Mouse (Mus musculus): ENCODE results near the gene Lrrc8a. TPM values are rescaled to one million over a fixed set of nuclear protein-coding genes. Genes with fewer than 3 reads are reported as not detected.
A peak's percentile ranks its signal among the peaks of the same experiment; 100 is the strongest.

The Lrrc8a gene
- polyA plus RNA-seq, 1 experiment from 2014 or later = 54.8 TPM

GRCm38 (mm10) chr2:30256616-30257350 is 19.3 kb downstream of the Lrrc8a start:
- no peak for ATAC-seq (ENCODE audit: low read depth)
- no peak overlapping the region for H3K4me2 ChIP-seq
- no peak overlapping the region for H3K4me3 ChIP-seq
- H3K36me3 ChIP-seq = peaks cover 83% of the 10 kb centered on the region
- H3K27me3 ChIP-seq = no peaks in the 10 kb centered on the region
- H3K9me3 ChIP-seq = no peaks in the 10 kb centered on the region
- H3K4me1 ChIP-seq (replicated peaks) = peaks cover 26% of the 10 kb centered on the region
- no peak overlapping the region for H3K27ac ChIP-seq (replicated peaks)
- no peak overlapping the region for H3K9ac ChIP-seq
- WGBS = 96% methylated on average over 30 of the region's 30 CpGs

GRCm38 (mm10) chr2:30257699-30258460 is 20.4 kb downstream of the Lrrc8a start:
- Histone ChIP-seq H3K4me3 (no peak overlapping the region), H3K4me2 (no peak overlapping the region), H3K27ac (replicated peaks) (no peak overlapping the region), H3K36me3 (peaks cover 84% of the 10 kb centered on the region), H3K9me3 (no peaks in the 10 kb centered on the region), H3K27me3 (no peaks in the 10 kb centered on the region), H3K9ac (no peak overlapping the region), H3K4me1 (replicated peaks) (peaks cover 28% of the 10 kb centered on the region)
- WGBS = 84% methylated on average over 7 of the region's 7 CpGs
- no peak for ATAC-seq (ENCODE audit: low read depth)

GRCm38 (mm10) chr2:30258600-30258999 is 21.1 kb downstream of the Lrrc8a start:
- no peak for ATAC-seq (ENCODE audit: low read depth)
- H3K9ac ChIP-seq = no peak overlapping the region
- 93% methylated on average over 4 of the region's 4 CpGs for WGBS
- H3K4me3 ChIP-seq = no peak overlapping the region
- peaks cover 88% of the 10 kb centered on the region for H3K36me3 ChIP-seq
- H3K4me1 ChIP-seq (replicated peaks) = peaks cover 35% of the 10 kb centered on the region
- no peak overlapping the region for H3K27ac ChIP-seq (replicated peaks)
- no peaks in the 10 kb centered on the region for H3K9me3 ChIP-seq
- H3K27me3 ChIP-seq = no peaks in the 10 kb centered on the region
- no peak overlapping the region for H3K4me2 ChIP-seq

- no peak overlapping the region for H3K27ac ChIP-seq (replicated peaks)
- WGBS = 88% methylated on average over 15 of the region's 15 CpGs
- no peak overlapping the region for H3K9ac ChIP-seq
- H3K4me3 ChIP-seq = no peak overlapping the region
- ATAC-seq (ENCODE audit: low read depth) = no peak
- H3K4me2 ChIP-seq = no peak overlapping the region
- H3K4me1 ChIP-seq (replicated peaks) = peaks cover 43% of the 10 kb centered on the region
- no peaks in the 10 kb centered on the region for H3K9me3 ChIP-seq
- H3K27me3 ChIP-seq = no peaks in the 10 kb centered on the region
- H3K36me3 ChIP-seq = peaks cover 92% of the 10 kb centered on the region
Measured at GRCm38 (mm10) chr2:30259131-30260064, 21.9 kb downstream of the Lrrc8a start.

GRCm38 (mm10) chr2:30261064-30261736 is 23.7 kb downstream of the Lrrc8a start:
- no peak overlapping the region for H3K9ac ChIP-seq
- H3K27ac ChIP-seq (replicated peaks) = no peak overlapping the region
- no peak overlapping the region for H3K4me3 ChIP-seq
- WGBS = 88% methylated on average over 4 of the region's 4 CpGs
- H3K9me3 ChIP-seq = no peaks in the 10 kb centered on the region
- no peak for ATAC-seq (ENCODE audit: low read depth)
- peaks cover 85% of the 10 kb centered on the region for H3K36me3 ChIP-seq
- peaks cover 61% of the 10 kb centered on the region for H3K4me1 ChIP-seq (replicated peaks)
- no peak overlapping the region for H3K4me2 ChIP-seq
- H3K27me3 ChIP-seq = no peaks in the 10 kb centered on the region

- 86% methylated on average over 18 of the region's 18 CpGs for WGBS
- no peaks in the 10 kb centered on the region for H3K9me3 ChIP-seq
- H3K4me1 ChIP-seq (replicated peaks) = peaks cover 70% of the 10 kb centered on the region
- H3K27ac ChIP-seq (replicated peaks) = peak overlapping the region; percentile 54; the same call in 1 of the 2 replicates
- no peak for ATAC-seq (ENCODE audit: low read depth)
- H3K4me2 ChIP-seq = no peak overlapping the region
- H3K27me3 ChIP-seq = no peaks in the 10 kb centered on the region
- peaks cover 75% of the 10 kb centered on the region for H3K36me3 ChIP-seq
- no peak overlapping the region for H3K4me3 ChIP-seq
- H3K9ac ChIP-seq = no peak overlapping the region
Measured at GRCm38 (mm10) chr2:30261921-30262839, 24.7 kb downstream of the Lrrc8a start.

- H3K36me3 ChIP-seq = peaks cover 68% of the 10 kb centered on the region
- peak overlapping the region; percentile 47 for H3K27ac ChIP-seq (replicated peaks)
- no peaks in the 10 kb centered on the region for H3K27me3 ChIP-seq
- H3K4me2 ChIP-seq = no peak overlapping the region
- ATAC-seq (ENCODE audit: low read depth) = peak; percentile 82
- no peak overlapping the region for H3K4me3 ChIP-seq
- no peaks in the 10 kb centered on the region for H3K9me3 ChIP-seq
- 55% methylated on average over 4 of the region's 4 CpGs for WGBS
- no peak overlapping the region for H3K9ac ChIP-seq
- peaks cover 70% of the 10 kb centered on the region for H3K4me1 ChIP-seq (replicated peaks)
Measured at GRCm38 (mm10) chr2:30262840-30263441, 25.4 kb downstream of the Lrrc8a start.

GRCm38 (mm10) chr2:30263811-30264210 is 26.3 kb downstream of the Lrrc8a start:
- no peaks in the 10 kb centered on the region for H3K27me3 ChIP-seq
- H3K4me3 ChIP-seq = no peak overlapping the region
- ATAC-seq (ENCODE audit: low read depth) = no peak
- WGBS = 95% methylated on average over 6 of the region's 6 CpGs
- H3K4me2 ChIP-seq = no peak overlapping the region
- H3K4me1 ChIP-seq (replicated peaks) = peaks cover 65% of the 10 kb centered on the region
- no peaks in the 10 kb centered on the region for H3K9me3 ChIP-seq
- H3K27ac ChIP-seq (replicated peaks) = peak overlapping the region; percentile 47; the same call in 1 of the 2 replicates
- H3K36me3 ChIP-seq = peaks cover 59% of the 10 kb centered on the region
- H3K9ac ChIP-seq = no peak overlapping the region

- Histone ChIP-seq H3K4me1 (replicated peaks) (peaks cover 54% of the 10 kb centered on the region), H3K27ac (replicated peaks) (peak overlapping the region; percentile 80), H3K27me3 (no peaks in the 10 kb centered on the region), H3K4me2 (no peak overlapping the region), H3K9ac (0 out of 2 replicates have a peak overlapping the region, but pooled peaks have one; percentile 22), H3K9me3 (no peaks in the 10 kb centered on the region), H3K4me3 (no peak overlapping the region), H3K36me3 (peaks cover 49% of the 10 kb centered on the region)
- 75% methylated on average over 7 of the region's 7 CpGs for WGBS
- ATAC-seq (ENCODE audit: low read depth) = no peak
Measured at GRCm38 (mm10) chr2:30264671-30265519, 27.4 kb downstream of the Lrrc8a start.

Data from neural tube, embryonic 13.5 days (tissue).